Mouse (Mus musculus) limb, embryonic 14.5 days (tissue): Measurements from ENCODE around the gene Col20a1. TPM values are rescaled to one million over a fixed set of nuclear protein-coding genes. Genes with fewer than 3 reads are reported as not detected.

Experiments used
- ATAC-seq: fragments of 200-750 bp; cut with Nextera tagmentation; 2 replicates; pipeline ENCODE4 v1.8.0; 2017; ENCODE audit warnings: low read depth, moderate number of reproducible peaks, moderate TSS enrichment; ENCODE audit not compliant: low FRiP score
- DNase-seq: peaks from one replicate; pipeline ENCODE4 v3.0.0-alpha.2; 2015; ENCODE audit warnings: low spot score
- H3K27ac ChIP-seq: fragments of 300-500 bp; sonication (generic); replicated peaks from 2 replicates; pipeline ENCODE4 v1.5.1; 2014; ENCODE audit warnings: low read depth, mild to moderate bottlenecking, low read length, moderate library complexity, mixed read lengths
- H3K27me3 ChIP-seq: fragments of 300-500 bp; sonication (generic); 2 replicates; pipeline ENCODE4 v1.6.1; 2014; ENCODE audit warnings: low read length, mixed read lengths; ENCODE audit not compliant: control insufficient read depth, insufficient read depth
- H3K36me3 ChIP-seq: fragments of 300-500 bp; sonication (generic); 2 replicates; pipeline ENCODE4 v1.6.1; 2014; ENCODE audit warnings: mild to moderate bottlenecking, low read length, moderate library complexity, mixed read lengths; ENCODE audit not compliant: control insufficient read depth, insufficient read depth
- H3K4me1 ChIP-seq: fragments of 300-500 bp; sonication (generic); 2 replicates; pipeline ENCODE4 v1.6.1; 2014; ENCODE audit warnings: antibody characterized with exemption, low read length, mixed read lengths; ENCODE audit not compliant: control insufficient read depth, insufficient read depth
- H3K4me2 ChIP-seq: fragments of 300-500 bp; sonication (generic); replicated peaks from 2 replicates; pipeline ENCODE4 v1.6.1; 2014; ENCODE audit warnings: low read depth, mild to moderate bottlenecking, low read length, moderate library complexity; ENCODE audit not compliant: severe bottlenecking
- H3K4me3 ChIP-seq: fragments of 300-500 bp; sonication (generic); replicated peaks from 2 replicates; pipeline ENCODE4 v1.5.1; 2014; ENCODE audit warnings: low read length
- H3K9ac ChIP-seq: fragments of 300-500 bp; sonication (generic); 2 replicates; pipeline ENCODE4 v1.6.1; 2014; ENCODE audit warnings: mild to moderate bottlenecking, low read depth, low read length, moderate library complexity; ENCODE audit not compliant: severe bottlenecking
- H3K9me3 ChIP-seq: fragments of 300-500 bp; sonication (generic); 2 replicates; pipeline ENCODE4 v1.6.1; 2016; ENCODE audit warnings: low read length; ENCODE audit not compliant: control insufficient read depth
- POLR2A ChIP-seq: fragments of 200-500 bp; IDR thresholded peaks from 2 replicates; pipeline ENCODE4 v1.8.0; 2012; ENCODE audit warnings: inconsistent platforms, mild to moderate bottlenecking, moderate library complexity, borderline replicate concordance; ENCODE audit not compliant: insufficient read depth, insufficient read length; ENCODE audit errors: extremely low read depth
- WGBS: fragments of 180-500 bp; shearing (Covaris S2); extraction: QIAGEN DNeasy Blood & Tissue Kit; methylation state at CpG from one replicate; pipeline ENCODE4 v1.1.7; 2014; 5-methylcytosine and 5-hydroxymethylcytosine counted together
- polyA plus RNA-seq, 2 experiments: library from polyadenylated mRNA; depleted of rRNA in 1 of 2; stranded (reverse) in 1 of 2; unstranded in 1 of 2; fragments of >200 nt; fragmentation: Nextera tagmentation in 1 of 2; extraction: Ambion mirVana in 1 of 2; gene quantifications; 2 replicates each; pipeline versions ENCODE4 v1.2.1 to v1.2.3; 2012 to 2014

Gene Col20a1
- polyA plus RNA-seq, 2 experiments = 2.8 to 5.7 TPM

DNA sequence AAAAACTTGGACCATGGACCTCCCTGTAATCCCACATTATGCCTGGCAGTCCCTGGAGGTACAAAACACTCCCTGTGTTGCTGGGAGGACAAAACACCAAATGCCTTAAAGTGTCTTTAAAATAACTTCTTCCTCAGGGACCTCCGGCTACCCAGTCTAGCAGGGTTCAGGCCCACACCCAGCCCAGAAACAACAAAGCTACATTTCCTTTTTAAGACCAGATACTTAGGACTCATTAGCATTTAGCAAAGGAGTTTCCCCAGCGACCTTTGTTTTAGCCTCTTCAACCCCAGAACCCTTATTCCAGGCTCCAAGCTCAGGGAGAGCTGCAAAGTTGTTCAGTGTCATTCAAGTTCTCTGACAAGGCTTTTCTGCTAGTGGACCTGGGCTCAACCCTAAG is 32.7 kb upstream of the Col20a1 start:
- DNase-seq = no peak
- ATAC-seq = no peak
- H3K4me1 ChIP-seq = no peaks in the 10 kb centered on the region; the same call in 1 of the 2 replicates
- H3K27me3 ChIP-seq = peaks cover 6% of the 10 kb centered on the region; the same call in 1 of the 2 replicates
- H3K27ac ChIP-seq = no peak overlapping the region
- H3K9ac ChIP-seq = peak overlapping the region; percentile 50
- H3K4me3 ChIP-seq = peak overlapping the region; percentile 49
- H3K9me3 ChIP-seq = no peaks in the 10 kb centered on the region
- H3K4me2 ChIP-seq = peak overlapping the region; percentile 96
- no peaks in the 10 kb centered on the region for H3K36me3 ChIP-seq
- WGBS = 25% methylated on average over 2 of the region's 2 CpGs
- no peak for TF ChIP-seq POLR2A

DNA sequence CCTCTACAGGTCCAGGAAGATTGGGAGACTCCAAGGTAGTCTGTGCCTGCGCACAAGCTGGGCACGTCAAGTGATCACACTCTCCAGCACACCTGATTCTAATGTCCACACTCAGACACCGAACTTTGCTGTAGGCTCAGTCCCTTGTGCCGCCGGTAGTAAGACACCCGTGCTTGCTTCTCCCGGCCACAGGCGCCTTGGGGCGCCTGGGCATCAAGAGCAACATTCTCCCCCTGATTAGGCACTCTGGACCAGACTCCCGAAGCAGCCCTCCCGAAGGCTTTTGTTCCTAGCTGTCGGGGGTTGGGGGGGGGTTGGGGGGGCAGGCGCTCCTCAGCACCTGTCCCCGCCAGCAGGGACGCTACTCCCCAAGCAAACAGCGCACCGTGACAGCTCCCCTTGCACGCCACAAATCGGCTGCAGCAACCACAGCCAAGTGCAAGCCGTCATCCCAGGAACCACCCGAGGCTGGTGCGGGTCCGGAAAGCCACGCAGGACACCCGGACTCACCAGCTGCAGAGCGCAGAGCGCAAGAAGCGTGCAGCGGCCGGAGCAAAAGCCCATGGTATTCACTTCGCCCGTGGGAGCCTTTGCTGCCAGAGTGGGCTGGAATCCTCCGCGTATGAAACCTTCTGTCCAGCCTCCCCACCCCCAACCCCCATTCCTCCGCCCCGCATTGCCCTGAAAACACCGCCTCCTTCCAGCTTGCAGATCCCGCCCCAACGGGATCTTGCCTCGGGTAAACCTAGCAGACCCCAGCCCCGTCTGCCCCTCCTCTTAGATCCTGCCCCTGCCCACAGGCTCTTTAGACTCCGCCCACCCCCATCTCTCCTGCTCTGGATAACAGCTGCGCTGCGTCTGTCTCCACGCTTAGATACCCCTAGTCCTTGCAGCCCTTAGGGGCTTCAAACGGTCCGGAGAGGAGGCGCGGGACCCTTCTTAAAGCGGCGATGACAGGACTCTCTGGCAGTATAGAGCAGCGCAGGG is 32.0 kb upstream of the Col20a1 start, which contains the start of gene Nkain4:
Gene Nkain4, minus strand, starts transcription at position 639 of the 987 bp plus-strand sequence.
- no peaks in the 10 kb centered on the region; the same call in 1 of the 2 replicates for H3K4me1 ChIP-seq
- no peak within 1 kb of the TSS for H3K27ac ChIP-seq
- H3K9me3 ChIP-seq = no peaks in the 10 kb centered on the region
- peaks cover 6% of the 10 kb centered on the region; the same call in 1 of the 2 replicates for H3K27me3 ChIP-seq
- no peak for TF ChIP-seq POLR2A
- H3K4me3 ChIP-seq = peak within 1 kb of the TSS; percentile 49
- DNase-seq (peak; percentile 71), ATAC-seq (peak; percentile 95)
- no peaks in the 10 kb centered on the region for H3K36me3 ChIP-seq
- peak within 1 kb of the TSS; percentile 96 for H3K4me2 ChIP-seq
- H3K9ac ChIP-seq = peak within 1 kb of the TSS; percentile 50
- under 1% methylated on average over 47 of the region's 52 CpGs for WGBS

DNA sequence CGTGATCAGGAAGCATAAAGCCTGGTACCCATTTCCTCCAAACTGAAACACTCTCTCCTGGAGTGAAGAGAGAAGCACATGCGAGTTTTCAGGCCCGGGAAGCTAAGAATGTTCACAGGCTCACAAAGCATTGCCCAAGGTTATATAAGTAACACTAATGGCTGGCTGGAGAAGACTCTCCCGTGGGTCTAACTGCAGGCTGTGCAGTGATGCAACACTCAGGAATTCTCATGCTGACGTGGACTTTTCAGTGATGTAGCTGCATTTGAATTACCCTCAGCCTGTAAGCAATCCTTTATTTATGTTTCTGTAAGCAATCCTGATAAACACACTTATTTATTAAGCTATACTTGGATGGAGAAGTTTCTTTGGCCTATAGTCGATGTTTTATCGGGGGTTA is 26.7 kb upstream of the Col20a1 start:
- DNase-seq (no peak), ATAC-seq (no peak)
- H3K4me2 ChIP-seq = no peak overlapping the region
- no peak overlapping the region for H3K9ac ChIP-seq
- no peak overlapping the region for H3K27ac ChIP-seq
- 0 out of 2 replicates have a peak, but pooled peaks cover 6% of the 10 kb centered on the region for H3K27me3 ChIP-seq
- no peaks in the 10 kb centered on the region for H3K36me3 ChIP-seq
- WGBS = 74% methylated on average over 7 of the region's 7 CpGs
- no peaks in the 10 kb centered on the region for H3K4me1 ChIP-seq
- H3K4me3 ChIP-seq = no peak overlapping the region
- TF ChIP-seq POLR2A = no peak
- no peaks in the 10 kb centered on the region for H3K9me3 ChIP-seq

DNA sequence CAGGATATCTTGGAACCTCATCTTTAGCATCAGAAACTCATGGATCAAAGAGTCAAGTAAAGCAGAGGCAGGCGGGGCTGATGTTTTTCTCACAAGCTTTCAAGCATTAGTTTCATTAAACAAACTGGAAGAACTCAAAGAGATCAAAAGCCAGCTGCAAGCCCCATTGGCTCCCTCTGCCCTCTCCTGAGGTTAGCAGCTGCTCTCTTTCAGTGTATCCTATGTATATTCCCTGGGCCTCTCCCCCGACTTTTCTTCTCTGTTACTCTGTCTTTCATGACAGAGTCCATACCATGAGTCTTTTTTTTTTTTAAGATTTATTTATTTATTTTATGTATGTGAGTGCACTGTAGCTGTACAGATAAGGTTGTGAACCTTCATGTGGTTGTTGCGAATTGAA is 26.1 kb upstream of the Col20a1 start:
- no peaks in the 10 kb centered on the region for H3K36me3 ChIP-seq
- no peak overlapping the region for H3K9ac ChIP-seq
- 63% methylated on average over 3 of the region's 3 CpGs for WGBS
- ATAC-seq = no peak
- no peaks in the 10 kb centered on the region for H3K4me1 ChIP-seq
- no peak for TF ChIP-seq POLR2A
- H3K4me3 ChIP-seq = no peak overlapping the region
- no peak overlapping the region for H3K4me2 ChIP-seq
- no peak for DNase-seq
- no peak overlapping the region for H3K27ac ChIP-seq
- no peaks in the 10 kb centered on the region for H3K9me3 ChIP-seq
- H3K27me3 ChIP-seq = 0 out of 2 replicates have a peak, but pooled peaks cover 6% of the 10 kb centered on the region

DNA sequence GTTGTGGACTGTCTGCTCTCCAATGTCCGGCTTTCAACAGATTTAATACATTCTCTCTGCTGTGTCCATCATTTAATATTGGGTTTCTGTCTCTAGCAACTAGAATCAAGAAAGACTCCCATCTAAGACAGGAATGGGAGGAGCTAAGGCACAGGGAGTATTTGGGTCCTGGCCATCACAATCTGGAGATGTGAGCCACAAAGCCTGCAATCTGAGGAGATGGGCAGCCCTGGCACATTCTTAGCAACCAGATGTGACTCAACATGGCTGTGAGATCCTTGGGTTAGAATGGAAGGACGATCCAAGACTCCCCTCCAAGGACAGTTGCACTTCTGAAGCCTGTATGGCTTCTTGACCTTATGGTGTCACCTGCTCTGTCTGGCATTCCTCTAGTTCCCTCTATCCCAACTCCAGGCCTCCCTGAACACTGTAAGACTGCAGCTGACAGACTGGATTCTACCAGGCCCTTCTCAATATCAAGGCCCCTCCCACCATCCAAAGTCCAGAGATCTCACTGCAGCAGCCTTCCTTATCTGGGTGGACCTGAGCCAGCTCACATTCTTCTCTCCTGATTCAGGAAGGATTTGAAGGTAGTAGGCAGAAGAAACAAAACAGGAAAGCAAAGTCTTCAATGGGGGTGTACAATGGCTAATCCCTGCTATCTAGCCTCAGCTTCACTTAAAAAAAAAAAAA is 23.6 kb upstream of the Col20a1 start:
- Histone ChIP-seq H3K36me3 (no peaks in the 10 kb centered on the region), H3K27ac (no peak overlapping the region), H3K9ac (no peak overlapping the region), H3K27me3 (no peaks in the 10 kb centered on the region), H3K4me3 (no peak overlapping the region), H3K4me1 (no peaks in the 10 kb centered on the region), H3K9me3 (no peaks in the 10 kb centered on the region), H3K4me2 (no peak overlapping the region)
- DNase-seq (no peak), ATAC-seq (no peak)
- TF ChIP-seq POLR2A = no peak
- 61% methylated on average over 2 of the region's 2 CpGs for whole genome bisulfite sequencing
